In genomic region chr6:121456651-121457050, GRCm38 (mm10) we compare ENCODE assay signal across 30 mouse cellular contexts. TPM values are rescaled to one million over a fixed set of nuclear protein-coding genes. Genes with fewer than 3 reads are reported as not detected.
"Had no signal": no experiment of that assay in that cellular context is flagged by ENCODE, and none has a peak within 500 bp of the region (broad histone marks: within the 10 kb centered on the region; RNA-seq: fewer than 3 reads in every experiment).

No protein-coding gene starts in this region.

- H3K9ac ChIP-seq: heart, embryonic 12.5 days; hindbrain, embryonic 13.5 days; hindbrain, embryonic 15.5 days; intestine, embryonic 15.5 days; limb, embryonic 13.5 days; limb, embryonic 15.5 days; liver, embryonic 12.5 days; liver, embryonic 14.5 days had no signal

- ATAC-seq: inflammation-experienced regulatory T-cells, adult 6 months; intestine, embryonic 15.5 days; intestine, postnatal 0 days; liver, embryonic 12.5 days had no signal

- H3K4me3 ChIP-seq: gastrocnemius, adult 2 months; heart, embryonic 10.5 days; heart, embryonic 12.5 days; hindbrain, embryonic 10.5 days; hindbrain, embryonic 13.5 days; hindbrain, embryonic 15.5 days; intestine, embryonic 15.5 days; left cerebral cortex, adult 2 months; limb, embryonic 13.5 days; limb, embryonic 15.5 days; liver, embryonic 12.5 days had no signal

- H3K9me3 ChIP-seq: heart, embryonic 10.5 days; heart, embryonic 12.5 days; hindbrain, embryonic 10.5 days; hindbrain, embryonic 13.5 days; hindbrain, embryonic 15.5 days; intestine, embryonic 15.5 days; limb, embryonic 13.5 days; limb, embryonic 15.5 days; liver, embryonic 12.5 days had no signal

- H3K4me2 ChIP-seq: heart, embryonic 12.5 days; hindbrain, embryonic 13.5 days; hindbrain, embryonic 15.5 days; intestine, embryonic 15.5 days; limb, embryonic 13.5 days; limb, embryonic 15.5 days; liver, embryonic 12.5 days had no signal

- H3K36me3 ChIP-seq: heart, embryonic 10.5 days; heart, embryonic 12.5 days; hindbrain, embryonic 10.5 days; hindbrain, embryonic 15.5 days; intestine, embryonic 15.5 days; limb, embryonic 13.5 days; limb, embryonic 15.5 days; liver, embryonic 12.5 days had no signal

- DNase-seq: gastrocnemius, adult 2 months; gastrocnemius, postnatal 10 days; gastrocnemius, postnatal 25 days; heart, adult 18-20 months; heart, postnatal 10 days; heart, postnatal 4 days; kidney, adult 18-20 months; kidney, adult 8-10 months; kidney, postnatal 14 days; kidney, postnatal 36 days; layer of hippocampus, adult 9-11 months; layer of hippocampus, postnatal 36 days had no signal

- H3K27ac ChIP-seq: gastrocnemius, adult 2 months; heart, embryonic 10.5 days; hindbrain, embryonic 10.5 days; intestine, embryonic 15.5 days; kidney, postnatal 0 days; left cerebral cortex, adult 2 months; limb, embryonic 13.5 days; limb, embryonic 15.5 days; liver, embryonic 12.5 days; liver, embryonic 14.5 days had no signal

- H3K27me3 ChIP-seq: hindbrain, embryonic 13.5 days; hindbrain, embryonic 15.5 days; intestine, embryonic 15.5 days had no signal

- H3K4me1 ChIP-seq: heart, embryonic 10.5 days; heart, embryonic 12.5 days; intestine, embryonic 15.5 days; liver, embryonic 12.5 days had no signal

RNA-seq across cellular contexts. Expression of gene Iqsec3, which starts 16.8 kb away (rescaled TPM):
- total RNA-seq: granulocyte monocyte progenitor cell, adult 5-6 weeks; liver, adult 2 months had no signal
- polyA plus RNA-seq: heart, embryonic 12.5 days; heart, embryonic 14.5 days; heart, embryonic 16.5 days; inflammation-experienced regulatory T-cells, adult 6 months; liver, adult 2 months; liver, embryonic 12.5 days had no signal
